Mouse (Mus musculus): Measurements from ENCODE around the gene Ryr2. TPM values are rescaled to one million over a fixed set of nuclear protein-coding genes. Genes with fewer than 3 reads are reported as not detected.
"Not testable (repeated sequence)": the region's sequence is repeated elsewhere in the genome, so short reads cannot be mapped to it uniquely, and the experiment has no call there.

The Ryr2 gene
- polyA plus RNA-seq, 1 experiment from 2014 or later, result 1.1 TPM

GRCm38 (mm10) chr13:11959488-11960174, 147.1 kb downstream of the Ryr2 start:
- no peak overlapping the region for H3K4me3 ChIP-seq
- H3K4me2 ChIP-seq (replicated peaks), result no peak overlapping the region
- no peaks in the 10 kb centered on the region for H3K4me1 ChIP-seq
- H3K9me3 ChIP-seq (replicated peaks), result no peaks in the 10 kb centered on the region
- H3K9ac ChIP-seq, result no peak overlapping the region
- no peak for ATAC-seq (ENCODE audit: low FRiP score)
- H3K27ac ChIP-seq, result no peak overlapping the region
- no peaks in the 10 kb centered on the region for H3K27me3 ChIP-seq
- H3K36me3 ChIP-seq, result no peaks in the 10 kb centered on the region

- Histone ChIP-seq H3K9me3 (replicated peaks) (no peaks in the 10 kb centered on the region), H3K27me3 (no peaks in the 10 kb centered on the region), H3K27ac (no peak overlapping the region), H3K4me3 (no peak overlapping the region), H3K4me2 (replicated peaks) (no peak overlapping the region), H3K36me3 (no peaks in the 10 kb centered on the region), H3K9ac (no peak overlapping the region), H3K4me1 (no peaks in the 10 kb centered on the region)
- no peak for ATAC-seq (ENCODE audit: low FRiP score)
- WGBS, result 74% methylated on average over 3 of the region's 3 CpGs
Measured at GRCm38 (mm10) chr13:11958854-11959253, 147.9 kb downstream of the Ryr2 start.

GRCm38 (mm10) chr13:11958271-11958670, 148.5 kb downstream of the Ryr2 start:
- no peak overlapping the region for H3K4me2 ChIP-seq (replicated peaks)
- 80% methylated on average over 4 of the region's 4 CpGs for WGBS
- H3K4me1 ChIP-seq, result no peaks in the 10 kb centered on the region
- no peak overlapping the region for H3K27ac ChIP-seq
- no peaks in the 10 kb centered on the region for H3K36me3 ChIP-seq
- no peak overlapping the region for H3K9ac ChIP-seq
- no peak overlapping the region for H3K4me3 ChIP-seq
- no peak for ATAC-seq (ENCODE audit: low FRiP score)
- no peaks in the 10 kb centered on the region for H3K27me3 ChIP-seq
- no peaks in the 10 kb centered on the region for H3K9me3 ChIP-seq (replicated peaks)

GRCm38 (mm10) chr13:11951951-11952350, 154.8 kb downstream of the Ryr2 start:
- H3K27me3 ChIP-seq, result no peaks in the 10 kb centered on the region
- 60% methylated on average over 3 of the region's 3 CpGs for WGBS
- ATAC-seq (ENCODE audit: low FRiP score), result no peak
- H3K36me3 ChIP-seq, result no peaks in the 10 kb centered on the region
- no peak overlapping the region for H3K4me3 ChIP-seq
- no peak overlapping the region for H3K9ac ChIP-seq
- no peaks in the 10 kb centered on the region for H3K4me1 ChIP-seq
- H3K9me3 ChIP-seq (replicated peaks), result no peaks in the 10 kb centered on the region
- H3K27ac ChIP-seq, result no peak overlapping the region
- H3K4me2 ChIP-seq (replicated peaks), result no peak overlapping the region

- no peak for ATAC-seq (ENCODE audit: low FRiP score)
- WGBS, result 97% methylated on average over 2 of the region's 2 CpGs
Measured at GRCm38 (mm10) chr13:11945740-11946139, 161.0 kb downstream of the Ryr2 start.

GRCm38 (mm10) chr13:11941724-11942123, 165.0 kb downstream of the Ryr2 start:
- Histone ChIP-seq H3K27me3 (no peaks in the 10 kb centered on the region), H3K27ac (no peak overlapping the region), H3K36me3 (no peaks in the 10 kb centered on the region), H3K9ac (no peak overlapping the region), H3K4me1 (no peaks in the 10 kb centered on the region), H3K9me3 (replicated peaks) (no peaks in the 10 kb centered on the region), H3K4me3 (no peak overlapping the region), H3K4me2 (replicated peaks) (no peak overlapping the region)
- ATAC-seq (ENCODE audit: low FRiP score), result no peak
- 85% methylated on average over 4 of the region's 4 CpGs for WGBS

More at GRCm38 (mm10) chr13:11945740-11946139, 161.0 kb downstream of the Ryr2 start:
- no peaks in the 10 kb centered on the region for H3K4me1 ChIP-seq
- no peak overlapping the region for H3K9ac ChIP-seq
- H3K4me3 ChIP-seq, result no peak overlapping the region
- no peaks in the 10 kb centered on the region for H3K9me3 ChIP-seq (replicated peaks)
- no peaks in the 10 kb centered on the region for H3K36me3 ChIP-seq
- no peaks in the 10 kb centered on the region for H3K27me3 ChIP-seq
- H3K4me2 ChIP-seq (replicated peaks), result no peak overlapping the region
- no peak overlapping the region for H3K27ac ChIP-seq

GRCm38 (mm10) chr13:11934297-11935060, 172.3 kb downstream of the Ryr2 start:
- not testable (repeated sequence) for H3K9me3 ChIP-seq (replicated peaks); ATAC-seq (ENCODE audit: low FRiP score); H3K4me2 ChIP-seq (replicated peaks); H3K4me3 ChIP-seq; H3K4me1 ChIP-seq; H3K9ac ChIP-seq; H3K27me3 ChIP-seq; H3K27ac ChIP-seq; H3K36me3 ChIP-seq
- WGBS, result 59% methylated on average over 3 of the region's 3 CpGs

- H3K4me2 ChIP-seq (replicated peaks), result no peak overlapping the region
- H3K36me3 ChIP-seq, result no peaks in the 10 kb centered on the region
- no peak overlapping the region for H3K27ac ChIP-seq
- no peaks in the 10 kb centered on the region for H3K4me1 ChIP-seq
- H3K9me3 ChIP-seq (replicated peaks), result no peaks in the 10 kb centered on the region
- no peaks in the 10 kb centered on the region for H3K27me3 ChIP-seq
- no peak for ATAC-seq (ENCODE audit: low FRiP score)
- H3K9ac ChIP-seq, result no peak overlapping the region
- no peak overlapping the region for H3K4me3 ChIP-seq
Measured at GRCm38 (mm10) chr13:11933334-11933733, 173.4 kb downstream of the Ryr2 start.

- H3K27ac ChIP-seq, result no peak overlapping the region
- ATAC-seq (ENCODE audit: low FRiP score), result no peak
- no peaks in the 10 kb centered on the region for H3K4me1 ChIP-seq
- H3K36me3 ChIP-seq, result no peaks in the 10 kb centered on the region
- H3K4me2 ChIP-seq (replicated peaks), result no peak overlapping the region
- no peak overlapping the region for H3K4me3 ChIP-seq
- H3K9ac ChIP-seq, result no peak overlapping the region
- 92% methylated on average over 3 of the region's 3 CpGs for WGBS
- no peaks in the 10 kb centered on the region for H3K27me3 ChIP-seq
- H3K9me3 ChIP-seq (replicated peaks), result no peaks in the 10 kb centered on the region
Measured at GRCm38 (mm10) chr13:11928709-11929108, 178.0 kb downstream of the Ryr2 start.

GRCm38 (mm10) chr13:11927727-11928126, 179.0 kb downstream of the Ryr2 start:
- no peak for ATAC-seq (ENCODE audit: low FRiP score)
- no peaks in the 10 kb centered on the region for H3K27me3 ChIP-seq
- H3K4me1 ChIP-seq, result no peaks in the 10 kb centered on the region
- no peak overlapping the region for H3K9ac ChIP-seq
- no peaks in the 10 kb centered on the region for H3K9me3 ChIP-seq (replicated peaks)
- H3K4me3 ChIP-seq, result no peak overlapping the region
- no peaks in the 10 kb centered on the region for H3K36me3 ChIP-seq
- H3K4me2 ChIP-seq (replicated peaks), result no peak overlapping the region
- H3K27ac ChIP-seq, result no peak overlapping the region
- 88% methylated on average over 4 of the region's 4 CpGs for WGBS

GRCm38 (mm10) chr13:11926720-11927500, 179.8 kb downstream of the Ryr2 start:
- Histone ChIP-seq H3K4me1 (no peaks in the 10 kb centered on the region), H3K27me3 (no peaks in the 10 kb centered on the region), H3K9me3 (replicated peaks) (no peaks in the 10 kb centered on the region), H3K27ac (no peak overlapping the region), H3K4me3 (no peak overlapping the region), H3K36me3 (no peaks in the 10 kb centered on the region), H3K4me2 (replicated peaks) (no peak overlapping the region), H3K9ac (no peak overlapping the region)
- WGBS, result 79% methylated on average over 11 of the region's 11 CpGs
- ATAC-seq (ENCODE audit: low FRiP score), result no peak

GRCm38 (mm10) chr13:11926215-11926614, 180.5 kb downstream of the Ryr2 start:
- H3K9ac ChIP-seq, result no peak overlapping the region
- H3K9me3 ChIP-seq (replicated peaks), result no peaks in the 10 kb centered on the region
- H3K27ac ChIP-seq, result no peak overlapping the region
- no peak for ATAC-seq (ENCODE audit: low FRiP score)
- no peaks in the 10 kb centered on the region for H3K27me3 ChIP-seq
- no peak overlapping the region for H3K4me3 ChIP-seq
- H3K4me2 ChIP-seq (replicated peaks), result no peak overlapping the region
- no peaks in the 10 kb centered on the region for H3K4me1 ChIP-seq
- no peaks in the 10 kb centered on the region for H3K36me3 ChIP-seq
- 79% methylated on average over 2 of the region's 2 CpGs for WGBS
